Mouse (Mus musculus) C2C12 (cell line): ENCODE data around the gene Plekhs1.

Source experiments
- CEBPB ChIP-seq: IDR thresholded peaks from one replicate; pipeline ENCODE4 v1.6.1; 2011; ENCODE audit warnings: low read depth, mild to moderate bottlenecking, control low read depth, moderate library complexity
- CTCF ChIP-seq: IDR thresholded peaks from one replicate; pipeline ENCODE4 v1.5.1; 2011; ENCODE audit not compliant: control insufficient read depth, insufficient read depth, insufficient read length
- MAX ChIP-seq: IDR thresholded peaks from one replicate; pipeline ENCODE4 v1.6.1; 2011; ENCODE audit warnings: mild to moderate bottlenecking, control low read depth
- MYOD1 ChIP-seq: IDR thresholded peaks from one replicate; pipeline ENCODE4 v1.6.1; 2011; ENCODE audit warnings: low read depth; ENCODE audit not compliant: control insufficient read depth, insufficient read length
- USF1 ChIP-seq: IDR thresholded peaks from one replicate; pipeline ENCODE4 v1.6.1; 2011; ENCODE audit warnings: low read depth, mild to moderate bottlenecking, control low read depth, moderate library complexity

GRCm38 (mm10) chr19:56436380-56436779, 25.1 kb upstream of the Plekhs1 start:
- TF ChIP-seq CTCF (no peak), USF1 (no peak), CEBPB (no peak), MYOD1 (no peak), MAX (no peak)
